Mouse (Mus musculus) retina, postnatal 1 day (tissue): Measurements from ENCODE around the gene Eci1.
"Not testable (repeated sequence)": the region's sequence is repeated elsewhere in the genome, so short reads cannot be mapped to it uniquely, and the experiment has no call there.

ENCODE experiments used
- DNase-seq: peaks from one replicate; pipeline ENCODE4 v3.0.0-alpha.2; 2012

Gene Eci1

GRCm38 (mm10) chr17:24441148-24441547, 14.7 kb downstream of the Eci1 start:
- DNase-seq = peak; percentile 46

- no peak for DNase-seq
These were observed 15.7 kb downstream of the Eci1 start for GRCm38 (mm10) chr17:24442107-24442506.

DNA sequence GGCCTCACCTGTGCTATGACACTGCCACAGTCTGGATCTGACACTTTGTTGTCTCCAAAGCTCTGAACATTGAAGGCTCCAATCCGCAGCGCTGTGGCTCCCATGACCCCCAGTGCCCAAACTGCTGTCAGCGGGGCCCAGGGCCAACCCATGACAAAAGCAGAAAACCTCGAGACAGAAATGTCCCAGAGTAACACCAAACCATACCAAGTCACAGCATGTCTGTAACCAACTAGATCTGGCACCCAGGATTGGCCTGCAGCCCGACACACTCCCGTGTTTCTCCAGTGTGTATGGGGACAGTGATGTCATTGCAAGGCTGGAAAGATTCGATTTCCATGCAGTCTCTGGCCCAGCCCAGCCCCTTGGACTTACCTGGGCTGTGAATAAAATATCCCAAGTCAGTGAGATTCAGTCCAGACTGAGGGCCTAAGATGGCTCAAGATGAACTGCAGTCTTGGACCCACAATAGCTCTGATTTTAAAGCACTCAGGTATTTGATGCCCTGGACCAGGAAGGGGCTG, 16.3 kb downstream of the Eci1 start, which contains the start of gene Dnase1l2:
TSS of gene Dnase1l2 (minus strand) at position 474 of the 524 bp plus-strand sequence.
- no peak for DNase-seq

GRCm38 (mm10) chr17:24443409-24443808, 17.0 kb downstream of the Eci1 start:
- DNase-seq = no peak

DNA sequence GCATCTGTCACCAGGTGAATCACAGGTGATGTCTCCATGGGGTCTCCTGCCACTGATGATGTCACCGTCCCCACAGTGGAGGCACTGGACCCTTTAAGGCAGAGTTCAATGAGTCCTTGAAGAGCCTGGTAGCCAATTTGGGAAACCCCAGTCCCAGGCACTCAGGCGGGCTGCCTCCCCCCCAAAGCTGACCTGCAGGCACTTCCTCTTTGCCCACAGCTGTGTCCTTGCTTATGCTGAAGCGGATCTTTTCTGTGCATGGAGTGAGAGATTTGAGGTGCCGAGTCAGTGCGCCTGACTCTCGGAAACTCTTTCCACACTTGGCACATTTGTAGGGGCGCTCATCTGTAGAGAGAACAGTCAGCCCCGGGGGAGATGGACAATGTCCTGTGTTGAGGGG, 20.1 kb downstream of the Eci1 start:
- no peak for DNase-seq

GRCm38 (mm10) chr17:24449507-24449906, 23.1 kb downstream of the Eci1 start:
- no peak for DNase-seq

DNA sequence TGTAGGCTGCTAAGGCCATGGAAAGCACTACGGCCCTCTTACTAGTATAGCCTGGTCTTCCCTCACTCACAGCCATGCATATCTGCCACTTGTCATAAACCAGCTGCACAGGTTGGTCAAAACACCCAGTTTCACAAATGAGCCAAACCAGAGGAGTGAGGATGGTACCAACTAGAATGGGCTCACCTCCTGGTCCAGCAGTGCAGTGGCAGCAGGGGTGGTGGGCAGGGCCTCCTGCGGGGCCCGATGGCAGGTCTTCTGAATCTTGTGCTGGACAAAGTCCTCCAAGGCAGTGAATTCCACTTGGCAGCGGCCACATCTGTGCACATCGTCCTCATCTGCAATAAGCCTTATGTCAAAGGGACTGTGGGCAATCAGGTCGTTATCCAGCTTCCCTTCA, 24.8 kb downstream of the Eci1 start:
- no peak for DNase-seq

DNA sequence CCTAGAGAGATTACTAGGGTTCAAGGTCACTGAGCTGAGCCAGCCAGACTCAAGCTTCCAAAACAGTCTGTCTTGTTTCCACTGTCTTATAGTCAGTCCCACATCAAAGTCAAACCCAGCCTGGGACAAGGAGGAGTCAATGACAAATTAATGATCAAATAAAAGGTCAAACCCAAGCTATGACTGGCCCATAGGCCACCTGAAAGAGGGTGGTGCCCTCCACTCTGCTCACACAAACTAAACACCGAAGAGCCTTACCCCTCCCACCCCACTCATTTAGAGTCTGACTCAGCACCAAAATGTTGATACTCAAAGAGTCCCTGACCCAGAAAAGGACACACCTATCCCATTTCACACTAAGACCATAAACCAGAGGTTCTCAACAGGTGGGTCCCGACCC, 26.9 kb downstream of the Eci1 start:
- no peak for DNase-seq

DNA sequence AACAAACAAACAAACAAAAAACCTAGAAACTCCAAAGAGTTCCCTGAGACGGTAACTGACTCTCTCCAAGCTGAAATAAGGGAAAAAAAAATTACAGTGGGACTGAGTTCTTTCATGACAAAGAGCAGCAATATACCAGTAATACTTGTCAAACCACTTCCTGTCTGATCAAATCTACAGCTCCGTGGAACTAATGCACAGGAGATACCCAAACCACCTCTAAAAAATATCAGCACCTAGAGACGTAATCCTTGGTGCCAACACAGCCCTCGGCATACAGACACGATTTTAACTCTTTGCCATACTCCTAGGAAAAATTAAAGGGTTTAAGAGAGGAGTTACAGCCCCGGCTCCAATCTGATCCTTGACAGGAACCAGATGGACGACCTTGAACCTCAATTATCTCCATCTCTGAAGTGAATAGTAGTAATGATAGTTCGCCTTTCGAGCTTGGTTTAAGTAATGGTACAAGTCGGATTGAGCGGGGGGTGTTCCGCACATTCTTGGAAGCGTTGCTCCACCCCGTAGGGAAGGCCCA, 27.8 kb downstream of the Eci1 start:
- DNase-seq = no peak

DNA sequence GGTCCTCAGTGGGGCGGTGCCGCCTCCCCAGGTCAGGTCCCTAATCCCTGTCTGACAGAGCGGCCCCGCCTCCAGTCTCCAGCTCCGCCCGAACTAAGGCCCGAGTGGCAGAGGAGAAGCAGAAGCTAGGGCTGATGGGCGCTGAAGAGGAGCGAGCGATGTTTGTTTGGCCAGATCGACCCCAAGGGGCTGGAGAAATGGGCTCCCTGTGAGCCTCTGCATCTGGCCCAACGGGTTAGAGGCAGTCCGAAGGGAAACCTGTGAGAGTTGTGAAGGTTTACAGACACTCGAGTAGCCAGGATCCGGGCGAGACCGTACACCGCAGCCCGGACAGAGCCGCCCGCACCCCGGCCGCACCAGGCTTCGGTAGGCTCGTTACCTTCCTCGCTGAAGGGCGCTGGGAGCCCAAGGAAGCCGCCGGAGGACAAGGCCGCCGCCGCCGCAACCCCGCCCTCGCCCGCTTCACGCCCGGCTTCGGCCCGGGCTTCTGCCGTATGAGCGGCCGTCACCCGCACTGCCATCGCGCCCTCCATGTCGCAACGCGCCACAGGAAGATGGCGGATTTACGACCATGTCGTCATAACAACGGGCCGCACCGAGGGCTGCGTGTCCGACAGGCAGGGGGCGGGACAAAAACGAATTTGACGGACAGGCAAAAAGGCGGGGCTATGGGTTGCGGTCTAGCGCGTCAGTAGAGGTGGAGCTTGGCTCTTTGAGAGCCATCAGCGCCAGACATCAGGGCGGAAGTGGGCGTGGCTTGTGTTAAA, 28.5 kb downstream of the Eci1 start:
- peak; percentile 100 for DNase-seq

DNA sequence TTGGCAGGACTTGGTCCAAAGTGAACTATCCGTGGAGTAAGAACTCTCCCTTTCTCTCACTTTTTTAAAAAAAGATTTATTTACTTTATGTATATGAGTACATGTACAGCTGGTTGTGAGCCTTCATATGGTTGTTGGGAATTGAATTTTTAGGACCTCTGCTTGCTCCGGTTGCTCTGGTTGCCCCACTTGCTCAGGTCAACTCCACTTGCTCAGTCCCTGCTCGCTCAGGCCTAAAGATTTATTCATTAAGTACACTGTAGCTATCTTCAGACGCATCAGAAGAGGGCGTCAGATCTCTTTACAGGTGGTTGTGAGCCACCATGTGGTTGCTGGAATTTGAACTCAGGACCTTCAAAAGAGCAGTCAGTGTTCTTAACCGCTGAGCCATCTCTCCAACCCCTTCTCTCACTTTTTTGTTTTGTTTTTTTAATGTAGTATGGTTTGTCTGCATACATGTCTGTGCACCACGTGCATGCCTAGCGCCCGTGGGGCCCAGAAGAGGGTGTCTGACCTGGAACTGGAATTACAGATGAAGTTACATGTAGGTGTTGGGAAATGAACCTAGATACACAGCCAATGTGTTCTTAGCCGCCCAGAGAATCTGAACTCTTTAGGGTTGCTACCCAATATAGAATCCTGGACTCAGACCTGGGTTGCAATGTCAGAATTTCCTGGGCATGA, 29.2 kb downstream of the Eci1 start:
- not testable (repeated sequence) for DNase-seq

- peak; percentile 69 for DNase-seq
These were observed 35.1 kb downstream of the Eci1 start for GRCm38 (mm10) chr17:24461580-24461979.

DNA sequence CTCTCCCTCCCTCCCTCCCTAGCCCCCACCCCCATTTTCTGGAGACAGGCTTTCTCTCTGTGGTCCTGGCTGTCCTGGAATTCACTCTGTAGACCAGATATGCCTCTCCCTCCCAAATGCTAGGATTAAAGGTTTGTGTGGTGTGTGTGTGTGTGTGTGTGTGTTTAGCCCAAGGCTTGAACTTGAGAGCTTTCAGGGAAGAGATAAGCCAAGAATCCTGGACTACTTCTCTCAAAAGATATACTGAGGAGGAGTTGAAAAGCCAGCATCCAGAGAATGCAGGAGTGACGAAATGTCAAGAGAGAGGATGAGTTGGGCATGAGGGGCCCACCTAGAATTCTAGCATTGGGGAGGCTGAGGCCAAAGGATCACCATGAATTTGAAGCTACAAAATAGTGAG, 36.5 kb downstream of the Eci1 start:
- no peak for DNase-seq

- DNase-seq = no peak
These were observed 37.1 kb downstream of the Eci1 start for GRCm38 (mm10) chr17:24463374-24464133.

DNA sequence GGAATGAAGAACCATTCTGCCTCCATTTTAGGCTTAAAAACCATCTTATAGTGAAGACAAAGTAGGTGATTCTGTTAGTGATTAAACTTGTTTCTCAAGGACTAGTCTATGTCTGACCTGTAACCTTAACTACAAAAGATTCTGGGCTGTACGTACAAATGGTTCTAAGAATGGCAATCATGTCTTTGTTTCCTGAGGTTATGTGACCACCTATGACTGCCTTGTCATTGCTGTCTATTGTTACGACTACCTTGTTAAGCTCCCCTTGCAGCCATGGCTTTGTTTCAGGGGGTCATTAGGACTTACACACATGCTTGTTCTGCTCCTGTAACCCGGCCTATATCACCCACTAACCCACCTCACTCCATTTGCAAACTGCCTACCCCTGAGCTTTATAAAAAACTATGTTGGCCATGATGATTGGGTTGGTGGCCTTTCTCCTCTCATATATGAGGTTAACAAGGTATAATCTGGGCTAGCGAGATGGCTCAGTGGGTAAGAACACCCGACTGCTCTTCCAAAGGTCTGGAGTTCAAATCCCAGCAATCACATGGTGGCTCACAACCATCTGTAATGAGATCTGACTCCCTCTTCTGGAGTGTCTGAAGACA, 42.3 kb downstream of the Eci1 start:
- no peak for DNase-seq

DNA sequence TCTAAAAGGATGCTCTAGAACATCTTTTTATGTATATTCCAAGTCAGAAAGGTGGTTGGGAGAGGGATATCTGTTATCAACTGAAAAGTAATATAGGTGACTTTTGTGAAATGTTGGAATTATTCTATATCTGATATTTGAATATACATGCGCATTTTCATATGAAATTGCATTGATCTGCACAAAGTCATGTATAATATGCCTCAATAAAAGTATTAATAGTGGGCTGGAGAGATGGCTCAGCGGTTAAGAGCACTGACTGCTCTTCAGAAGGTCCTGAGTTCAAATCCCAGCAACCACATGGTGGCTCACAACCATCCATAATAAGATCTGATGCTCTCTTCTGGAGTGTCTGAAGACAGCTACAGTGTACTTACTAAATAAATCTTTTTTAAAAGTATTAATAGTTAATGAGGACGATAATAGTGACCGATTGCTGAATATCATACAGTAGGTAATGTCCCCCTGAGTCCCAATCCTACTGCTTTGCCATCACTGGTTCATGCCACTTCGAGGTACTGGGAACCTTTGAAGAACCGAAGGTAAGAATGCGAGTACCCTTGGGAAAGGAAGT, 43.0 kb downstream of the Eci1 start:
- DNase-seq = no peak

DNA sequence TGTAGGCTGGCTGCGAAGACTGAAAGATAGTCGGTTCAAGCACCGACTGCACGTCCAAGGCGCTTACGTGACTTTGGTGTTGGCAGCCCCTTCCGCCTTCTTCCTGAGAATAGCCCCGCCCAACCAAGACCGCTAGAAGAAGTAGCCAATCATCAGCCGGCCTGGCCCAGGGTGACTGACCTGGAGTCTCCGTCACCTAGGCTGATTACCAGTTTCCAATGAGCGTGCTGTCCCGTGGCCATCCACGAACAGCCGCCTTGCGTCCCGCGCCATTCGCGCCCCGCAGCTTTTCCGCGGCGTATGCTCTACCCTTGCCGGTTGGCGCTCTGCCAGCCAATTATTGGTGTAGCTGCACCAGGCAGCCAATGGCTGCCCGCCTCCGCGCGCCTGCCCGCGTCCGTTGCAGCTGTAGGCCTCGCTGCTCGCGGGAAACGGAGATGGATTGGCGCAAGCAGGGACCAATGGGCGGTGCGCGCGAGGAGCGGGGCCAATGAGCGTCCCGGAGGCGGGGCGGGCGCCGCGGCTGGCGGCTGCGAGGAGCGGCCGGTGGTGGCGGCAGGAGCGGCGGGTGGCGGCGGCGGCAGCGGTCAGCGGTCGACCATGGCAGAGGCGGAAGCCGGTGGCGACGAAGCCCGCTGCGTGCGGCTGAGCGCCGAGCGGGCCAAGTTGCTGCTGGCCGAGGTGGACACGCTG, 43.6 kb downstream of the Eci1 start, which contains the start of the genes E4f1 and Pgp:
TSS of gene E4f1 (minus strand) at position 404 of the 693 bp plus-strand sequence.
TSS of gene Pgp (plus strand) at position 483 of the 693 bp plus-strand sequence.
- peak; percentile 99 for DNase-seq

- no peak for DNase-seq
These were observed 44.5 kb downstream of the Eci1 start for GRCm38 (mm10) chr17:24470701-24471527.

GRCm38 (mm10) chr17:24472512-24472911, 46.1 kb downstream of the Eci1 start:
- no peak for DNase-seq

- DNase-seq = no peak
These were observed 47.3 kb downstream of the Eci1 start, which contains the start of gene Bricd5 for GRCm38 (mm10) chr17:24473612-24474275. Bricd5 (plus strand) TSS chr17:24473884.
